Mouse (Mus musculus): ENCODE results near the gene Hpse. TPM values are rescaled to one million over a fixed set of nuclear protein-coding genes. Genes with fewer than 3 reads are reported as not detected.

Gene Hpse
- polyA plus RNA-seq, 1 experiment from 2014 or later = 3.4 TPM

- ATAC-seq (ENCODE audit: insufficient read depth) = no peak
- H3K36me3 ChIP-seq (ENCODE audit: insufficient read depth) = no peaks in the 10 kb centered on the region
- WGBS = 51% methylated on average over 12 of the region's 12 CpGs
- no peaks in the 10 kb centered on the region for H3K9me3 ChIP-seq (ENCODE audit: low read depth, low read length)
- peak; percentile 54 for DNase-seq
- peaks cover 9% of the 10 kb centered on the region; the same call in 1 of the 2 replicates for H3K4me1 ChIP-seq (ENCODE audit: insufficient read depth)
- no peaks in the 10 kb centered on the region for H3K27me3 ChIP-seq (ENCODE audit: insufficient read depth, low read length)
- no peak overlapping the region for H3K9ac ChIP-seq
- no peak overlapping the region for H3K4me2 ChIP-seq
- TF ChIP-seq CTCF (IDR thresholded peaks at IDR 0.05; ENCODE audit: low read depth) = no peak
- no peak overlapping the region for H3K4me3 ChIP-seq (ENCODE audit: low read depth, low read length)
- H3K27ac ChIP-seq (ENCODE audit: low read depth) = peak overlapping the region; percentile 32; the same call in 1 of the 2 replicates
These were observed 76.1 kb downstream of the Hpse start for GRCm38 (mm10) chr5:100643253-100643990.

- H3K9me3 ChIP-seq (ENCODE audit: low read depth, low read length) = no peaks in the 10 kb centered on the region
- H3K4me1 ChIP-seq (ENCODE audit: insufficient read depth) = peaks cover 9% of the 10 kb centered on the region; the same call in 1 of the 2 replicates
- ATAC-seq (ENCODE audit: insufficient read depth) (no peak), DNase-seq (no peak)
- TF ChIP-seq CTCF (IDR thresholded peaks at IDR 0.05; ENCODE audit: low read depth) = no peak
- no peak overlapping the region for H3K27ac ChIP-seq (ENCODE audit: low read depth)
- H3K36me3 ChIP-seq (ENCODE audit: insufficient read depth) = no peaks in the 10 kb centered on the region
- H3K4me3 ChIP-seq (ENCODE audit: low read depth, low read length) = no peak overlapping the region
- H3K9ac ChIP-seq = no peak overlapping the region
- WGBS = 78% methylated on average over 5 of the region's 5 CpGs
- no peak overlapping the region for H3K4me2 ChIP-seq
- no peaks in the 10 kb centered on the region for H3K27me3 ChIP-seq (ENCODE audit: insufficient read depth, low read length)
These were observed 77.2 kb downstream of the Hpse start for GRCm38 (mm10) chr5:100642316-100642715.

GRCm38 (mm10) chr5:100638483-100638882 lies 81.0 kb downstream of the Hpse start:
- no peak for TF ChIP-seq CTCF (IDR thresholded peaks at IDR 0.05; ENCODE audit: low read depth)
- no peaks in the 10 kb centered on the region for H3K36me3 ChIP-seq (ENCODE audit: insufficient read depth)
- no peak for DNase-seq
- no peak overlapping the region for H3K4me2 ChIP-seq
- H3K4me3 ChIP-seq (ENCODE audit: low read depth, low read length) = no peak overlapping the region
- H3K9me3 ChIP-seq (ENCODE audit: low read depth, low read length) = no peaks in the 10 kb centered on the region
- 37% methylated on average over 8 of the region's 8 CpGs for WGBS
- ATAC-seq (ENCODE audit: insufficient read depth) = 0 out of 2 replicates have a peak, but pooled peaks have one; percentile 24
- H3K9ac ChIP-seq = no peak overlapping the region
- H3K4me1 ChIP-seq (ENCODE audit: insufficient read depth) = peaks cover 3% of the 10 kb centered on the region; the same call in 1 of the 2 replicates
- no peaks in the 10 kb centered on the region for H3K27me3 ChIP-seq (ENCODE audit: insufficient read depth, low read length)
- no peak overlapping the region for H3K27ac ChIP-seq (ENCODE audit: low read depth)

GRCm38 (mm10) chr5:100636794-100637544 lies 82.5 kb downstream of the Hpse start:
- no peak for ATAC-seq (ENCODE audit: insufficient read depth)
- Histone ChIP-seq H3K4me1 (ENCODE audit: insufficient read depth) (no peaks in the 10 kb centered on the region), H3K9me3 (ENCODE audit: low read depth, low read length) (no peaks in the 10 kb centered on the region), H3K36me3 (ENCODE audit: insufficient read depth) (no peaks in the 10 kb centered on the region), H3K4me2 (no peak overlapping the region), H3K27ac (ENCODE audit: low read depth) (peak overlapping the region; percentile 36; the same call in 1 of the 2 replicates), H3K27me3 (ENCODE audit: insufficient read depth, low read length) (no peaks in the 10 kb centered on the region), H3K4me3 (ENCODE audit: low read depth, low read length) (no peak overlapping the region), H3K9ac (no peak overlapping the region; the same call in 1 of the 2 replicates)
- no peak for DNase-seq
- no peak for TF ChIP-seq CTCF (IDR thresholded peaks at IDR 0.05; ENCODE audit: low read depth)
- WGBS = 48% methylated on average over 8 of the region's 8 CpGs

GRCm38 (mm10) chr5:100635908-100636307 lies 83.6 kb downstream of the Hpse start:
- ATAC-seq (ENCODE audit: insufficient read depth) (no peak), DNase-seq (no peak)
- no peak for TF ChIP-seq CTCF (IDR thresholded peaks at IDR 0.05; ENCODE audit: low read depth)
- WGBS = 77% methylated on average over 4 of the region's 4 CpGs
- H3K4me3 ChIP-seq (ENCODE audit: low read depth, low read length) = no peak overlapping the region
- H3K4me1 ChIP-seq (ENCODE audit: insufficient read depth) = no peaks in the 10 kb centered on the region
- no peak overlapping the region for H3K4me2 ChIP-seq
- no peaks in the 10 kb centered on the region for H3K9me3 ChIP-seq (ENCODE audit: low read depth, low read length)
- H3K9ac ChIP-seq = no peak overlapping the region
- no peaks in the 10 kb centered on the region for H3K36me3 ChIP-seq (ENCODE audit: insufficient read depth)
- H3K27ac ChIP-seq (ENCODE audit: low read depth) = no peak overlapping the region
- H3K27me3 ChIP-seq (ENCODE audit: insufficient read depth, low read length) = no peaks in the 10 kb centered on the region

- ATAC-seq (ENCODE audit: insufficient read depth) (no peak), DNase-seq (no peak)
- no peak overlapping the region for H3K4me2 ChIP-seq
- no peaks in the 10 kb centered on the region for H3K36me3 ChIP-seq (ENCODE audit: insufficient read depth)
- H3K4me3 ChIP-seq (ENCODE audit: low read depth, low read length) = no peak overlapping the region
- H3K27me3 ChIP-seq (ENCODE audit: insufficient read depth, low read length) = no peaks in the 10 kb centered on the region
- TF ChIP-seq CTCF (IDR thresholded peaks at IDR 0.05; ENCODE audit: low read depth) = no peak
- no peak overlapping the region for H3K27ac ChIP-seq (ENCODE audit: low read depth)
- no peaks in the 10 kb centered on the region for H3K4me1 ChIP-seq (ENCODE audit: insufficient read depth)
- 80% methylated on average over 7 of the region's 8 CpGs for WGBS
- no peaks in the 10 kb centered on the region for H3K9me3 ChIP-seq (ENCODE audit: low read depth, low read length)
- no peak overlapping the region for H3K9ac ChIP-seq
These were observed 84.5 kb downstream of the Hpse start for GRCm38 (mm10) chr5:100634885-100635478.
